Mouse (Mus musculus) kidney, embryonic 16.5 days (tissue): ENCODE measurements around the gene Tcp10a. TPM values are rescaled to one million over a fixed set of nuclear protein-coding genes. Genes with fewer than 3 reads are reported as not detected.
"Not testable (repeated sequence)": the region's sequence is repeated elsewhere in the genome, so short reads cannot be mapped to it uniquely, and the experiment has no call there.

Experiments
- ATAC-seq: fragments of 200-750 bp; cut with Nextera tagmentation; 2 replicates; pipeline ENCODE4 v1.8.0; 2017; ENCODE audit warnings: moderate TSS enrichment; ENCODE audit not compliant: low FRiP score, low TSS enrichment
- H3K27ac ChIP-seq: fragments of 300-500 bp; sonication (generic); 2 replicates; pipeline ENCODE4 v1.5.1; 2014; ENCODE audit warnings: low read length
- H3K27me3 ChIP-seq: fragments of 300-500 bp; sonication (generic); 2 replicates; pipeline ENCODE4 v1.6.1; 2014; ENCODE audit warnings: low read length, control low read depth, mixed read lengths; ENCODE audit not compliant: insufficient read depth
- H3K36me3 ChIP-seq: fragments of 300-500 bp; sonication (generic); 2 replicates; pipeline ENCODE4 v1.6.1; 2014; ENCODE audit warnings: low read length, control low read depth, mixed read lengths; ENCODE audit not compliant: insufficient read depth
- H3K4me1 ChIP-seq: fragments of 300-500 bp; sonication (generic); 2 replicates; pipeline ENCODE4 v1.6.1; 2014; ENCODE audit warnings: low read length, control low read depth, mixed read lengths; ENCODE audit not compliant: insufficient read depth
- H3K4me2 ChIP-seq: fragments of 300-500 bp; sonication (generic); replicated peaks from 2 replicates; pipeline ENCODE4 v1.6.1; 2014; ENCODE audit warnings: low read depth, low read length
- H3K4me3 ChIP-seq: fragments of 300-500 bp; sonication (generic); 2 replicates; pipeline ENCODE4 v1.5.1; 2014; ENCODE audit warnings: mild to moderate bottlenecking, low read length
- H3K9ac ChIP-seq: fragments of 300-500 bp; sonication (generic); replicated peaks from 2 replicates; pipeline ENCODE4 v1.6.1; 2014; ENCODE audit warnings: low read length
- H3K9me3 ChIP-seq: fragments of 300-500 bp; sonication (generic); 2 replicates; pipeline ENCODE4 v1.6.1; 2016; ENCODE audit warnings: low read length, control low read depth
- WGBS: fragments of 180-500 bp; shearing (Covaris S2); extraction: QIAGEN DNeasy Blood & Tissue Kit; methylation state at CpG from one replicate; pipeline ENCODE4 v1.1.7; 2014; 5-methylcytosine and 5-hydroxymethylcytosine counted together
- polyA plus RNA-seq: library from polyadenylated mRNA; unstranded; fragments of >200 nt; fragmentation: Nextera tagmentation; extraction: Ambion mirVana; gene quantifications from 2 replicates; pipeline ENCODE4 v1.2.1, GENCODE M21; 2015

Gene Tcp10a
- polyA plus RNA-seq, 1 experiment from 2014 or later, result not detected

- H3K9me3 ChIP-seq, H3K4me2 ChIP-seq, H3K4me3 ChIP-seq, H3K27me3 ChIP-seq, H3K4me1 ChIP-seq, H3K9ac ChIP-seq, H3K36me3 ChIP-seq, H3K27ac ChIP-seq, ATAC-seq: not testable (repeated sequence)
- WGBS, result 56% methylated on average over 4 of the region's 7 CpGs
Measured at GRCm38 (mm10) chr17:7366676-7367374, 42.4 kb downstream of the Tcp10a start.

GRCm38 (mm10) chr17:7369401-7369800 lies 45.0 kb downstream of the Tcp10a start:
- not testable (repeated sequence) for H3K27ac ChIP-seq, H3K36me3 ChIP-seq, H3K4me2 ChIP-seq, H3K4me1 ChIP-seq, H3K27me3 ChIP-seq, H3K9ac ChIP-seq, H3K9me3 ChIP-seq, ATAC-seq, H3K4me3 ChIP-seq
- 77% methylated on average over 5 of the region's 6 CpGs for whole genome bisulfite sequencing

GRCm38 (mm10) chr17:7371879-7372278 lies 47.4 kb downstream of the Tcp10a start, which contains the start of gene Gm49630:
Gene Gm49630 (minus strand): TSS chr17:7371979.
- not testable (repeated sequence) for H3K9me3 ChIP-seq, H3K4me1 ChIP-seq, H3K36me3 ChIP-seq, ATAC-seq, H3K4me3 ChIP-seq, H3K9ac ChIP-seq, H3K4me2 ChIP-seq, H3K27ac ChIP-seq, H3K27me3 ChIP-seq
- 88% methylated on average over 2 of the region's 5 CpGs for WGBS

GRCm38 (mm10) chr17:7376951-7377700 lies 52.7 kb downstream of the Tcp10a start:
- H3K36me3 ChIP-seq, H3K4me2 ChIP-seq, H3K9ac ChIP-seq, H3K9me3 ChIP-seq, H3K4me1 ChIP-seq, H3K27ac ChIP-seq, H3K27me3 ChIP-seq, H3K4me3 ChIP-seq: not testable (repeated sequence)
- ATAC-seq, result peak; percentile 47
- 88% methylated on average over 1 of the region's 3 CpGs for WGBS

GRCm38 (mm10) chr17:7377907-7378306 lies 53.5 kb downstream of the Tcp10a start:
- H3K4me2 ChIP-seq, H3K27ac ChIP-seq, H3K36me3 ChIP-seq, H3K9me3 ChIP-seq, H3K27me3 ChIP-seq, H3K4me1 ChIP-seq, ATAC-seq, H3K9ac ChIP-seq, H3K4me3 ChIP-seq: not testable (repeated sequence)
- WGBS, result 17% methylated on average over 2 of the region's 3 CpGs

GRCm38 (mm10) chr17:7382711-7383110 lies 58.3 kb downstream of the Tcp10a start:
- peak; percentile 32; the same call in 1 of the 2 replicates for ATAC-seq

GRCm38 (mm10) chr17:7383167-7384143 lies 59.0 kb downstream of the Tcp10a start:
- not testable (repeated sequence) for H3K27me3 ChIP-seq, H3K36me3 ChIP-seq, H3K9me3 ChIP-seq, H3K4me1 ChIP-seq, ATAC-seq, H3K4me2 ChIP-seq, H3K4me3 ChIP-seq, H3K9ac ChIP-seq, H3K27ac ChIP-seq
- 65% methylated on average over 11 of the region's 13 CpGs for WGBS

More at GRCm38 (mm10) chr17:7382711-7383110, 58.3 kb downstream of the Tcp10a start:
- WGBS, result 59% methylated on average over 1 of the region's 3 CpGs
- H3K27ac ChIP-seq, H3K27me3 ChIP-seq, H3K4me1 ChIP-seq, H3K9me3 ChIP-seq, H3K9ac ChIP-seq, H3K4me2 ChIP-seq, H3K36me3 ChIP-seq, H3K4me3 ChIP-seq: not testable (repeated sequence)

GRCm38 (mm10) chr17:7385364-7385763 lies 60.9 kb downstream of the Tcp10a start, which contains the start of gene Unc93a2:
Gene Unc93a2 (minus strand): TSS chr17:7385464.
- H3K36me3 ChIP-seq, H3K9ac ChIP-seq, H3K4me3 ChIP-seq, H3K9me3 ChIP-seq, H3K27ac ChIP-seq, ATAC-seq, H3K4me1 ChIP-seq, H3K27me3 ChIP-seq, H3K4me2 ChIP-seq: not testable (repeated sequence)
- 81% methylated on average over 3 of the region's 3 CpGs for WGBS

- ATAC-seq, H3K9me3 ChIP-seq, H3K4me2 ChIP-seq, H3K9ac ChIP-seq, H3K36me3 ChIP-seq, H3K4me3 ChIP-seq, H3K4me1 ChIP-seq, H3K27ac ChIP-seq, H3K27me3 ChIP-seq: not testable (repeated sequence)
- 69% methylated on average over 8 of the region's 8 CpGs for WGBS
Measured at GRCm38 (mm10) chr17:7386016-7386415, 61.6 kb downstream of the Tcp10a start.
